Mouse (Mus musculus) midbrain, postnatal 0 days (tissue): ENCODE results near the gene Lcor. TPM values are rescaled to one million over a fixed set of nuclear protein-coding genes. Genes with fewer than 3 reads are reported as not detected.

Experiments used
- ATAC-seq: fragments of 200-750 bp; cut with Nextera tagmentation; 2 replicates; pipeline ENCODE4 v1.8.0; 2017; ENCODE audit warnings: moderate number of reproducible peaks, mild to moderate bottlenecking, moderate TSS enrichment, moderate library complexity; ENCODE audit not compliant: low FRiP score
- DNase-seq: peaks from one replicate; pipeline ENCODE4 v3.0.0-alpha.2; 2015; ENCODE audit warnings: low spot score
- H3K27ac ChIP-seq: fragments of 300-500 bp; sonication (generic); 2 replicates; pipeline ENCODE4 v1.5.1; 2014; ENCODE audit warnings: low read depth, mild to moderate bottlenecking, low read length, mixed read lengths
- H3K27me3 ChIP-seq: fragments of 300-500 bp; sonication (generic); 2 replicates; pipeline ENCODE4 v1.6.1; 2014; ENCODE audit warnings: low read length, control low read depth, mixed read lengths; ENCODE audit not compliant: insufficient read depth
- H3K36me3 ChIP-seq: fragments of 300-500 bp; sonication (generic); 2 replicates; pipeline ENCODE4 v1.6.1; 2014; ENCODE audit warnings: low read length, control low read depth, mixed read lengths; ENCODE audit not compliant: insufficient read depth
- H3K4me1 ChIP-seq: fragments of 300-500 bp; sonication (generic); 2 replicates; pipeline ENCODE4 v1.6.1; 2014; ENCODE audit warnings: mild to moderate bottlenecking, control low read depth, antibody characterized with exemption, low read length, mixed read lengths; ENCODE audit not compliant: insufficient read depth
- H3K4me2 ChIP-seq: fragments of 300-500 bp; sonication (generic); 2 replicates; pipeline ENCODE4 v1.6.1; 2014; ENCODE audit warnings: low read depth, mild to moderate bottlenecking, low read length, mixed read lengths; ENCODE audit not compliant: poor library complexity, severe bottlenecking
- H3K4me3 ChIP-seq: fragments of 300-500 bp; sonication (generic); 2 replicates; pipeline ENCODE4 v1.5.1; 2014; ENCODE audit warnings: low read depth, mild to moderate bottlenecking, low read length, moderate library complexity
- H3K9ac ChIP-seq: fragments of 300-500 bp; sonication (generic); replicated peaks from 2 replicates; pipeline ENCODE4 v1.6.1; 2014; ENCODE audit warnings: mild to moderate bottlenecking, low read length, moderate library complexity, mixed read lengths; ENCODE audit not compliant: poor library complexity, severe bottlenecking
- H3K9me3 ChIP-seq: fragments of 300-500 bp; sonication (generic); 2 replicates; pipeline ENCODE4 v1.6.1; 2016; ENCODE audit warnings: low read length, control low read depth
- CTCF ChIP-seq: IDR thresholded peaks from 2 replicates; pipeline ENCODE4 v1.5.1; 2016; ENCODE audit warnings: antibody characterized with exemption, mild to moderate bottlenecking
- WGBS: fragments of 180-500 bp; shearing (Covaris S2); extraction: QIAGEN DNeasy Blood & Tissue Kit; methylation state at CpG from one replicate; pipeline ENCODE4 v1.1.7; 2014; 5-methylcytosine and 5-hydroxymethylcytosine counted together
- polyA plus RNA-seq: library from polyadenylated mRNA; unstranded; fragments of >200 nt; fragmentation: Nextera tagmentation; extraction: Ambion mirVana; gene quantifications from 2 replicates; pipeline ENCODE4 v1.2.1, GENCODE M21; 2015
- total RNA-seq: library from RNA; depleted of rRNA; stranded (reverse); fragments of >200 nt; gene quantifications from 2 replicates; pipeline ENCODE4 v1.2.3, GENCODE M21; 2014

Lcor gene
- total and polyA plus RNA-seq, 2 experiments from 2014 or later: 13.4 to 15.9 TPM

DNA sequence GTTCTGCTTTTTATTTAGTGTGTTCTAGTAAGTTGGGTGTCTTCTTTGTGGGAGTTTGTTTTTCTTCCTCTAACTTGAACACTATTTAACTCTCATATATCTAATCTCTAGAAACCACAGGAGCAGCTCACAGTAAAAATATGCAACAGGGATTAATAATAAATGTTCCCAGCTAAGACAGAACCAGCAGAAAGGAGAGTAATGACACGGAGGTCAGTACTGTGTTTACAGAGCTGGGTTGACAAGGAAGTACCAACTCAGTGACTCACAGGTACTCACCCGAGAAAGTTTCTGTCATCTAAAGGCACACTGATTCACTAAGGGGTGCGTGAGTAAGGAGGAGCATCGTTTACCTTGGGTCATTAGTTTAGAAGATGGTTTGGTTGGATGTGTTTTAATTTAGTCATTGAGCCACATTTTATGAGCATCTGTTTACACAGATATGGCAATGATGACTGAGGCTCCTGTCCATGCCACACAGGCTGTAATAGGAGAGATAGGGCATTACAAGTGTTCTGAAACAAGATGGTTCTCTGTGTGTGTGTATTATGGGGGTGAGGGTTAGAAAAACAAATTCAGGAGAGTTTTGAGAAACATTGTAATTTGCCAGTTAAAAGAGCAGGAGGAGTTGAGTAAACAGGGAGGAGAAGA, 13.1 kb downstream of the Lcor start:
- Histone ChIP-seq H3K4me2 (no peak overlapping the region), H3K4me3 (no peak overlapping the region), H3K4me1 (no peaks in the 10 kb centered on the region), H3K27me3 (no peaks in the 10 kb centered on the region), H3K9ac (no peak overlapping the region), H3K9me3 (no peaks in the 10 kb centered on the region), H3K27ac (no peak overlapping the region), H3K36me3 (no peaks in the 10 kb centered on the region)
- 77% methylated on average over 4 of the region's 4 CpGs for WGBS
- DNase-seq: no peak
- ATAC-seq: no peak
- no peak for TF ChIP-seq CTCF

- no peak for TF ChIP-seq CTCF
- no peak overlapping the region for H3K4me3 ChIP-seq
- no peak overlapping the region for H3K27ac ChIP-seq
- H3K27me3 ChIP-seq: no peaks in the 10 kb centered on the region
- H3K4me2 ChIP-seq: no peak overlapping the region
- ATAC-seq (no peak), DNase-seq (no peak)
- no peaks in the 10 kb centered on the region for H3K4me1 ChIP-seq
- no peaks in the 10 kb centered on the region for H3K9me3 ChIP-seq
- no peaks in the 10 kb centered on the region for H3K36me3 ChIP-seq
- H3K9ac ChIP-seq: no peak overlapping the region
Measured at GRCm38 (mm10) chr19:41496058-41496457, 13.6 kb downstream of the Lcor start.

GRCm38 (mm10) chr19:41507872-41508271, 25.4 kb downstream of the Lcor start:
- Histone ChIP-seq H3K36me3 (no peaks in the 10 kb centered on the region), H3K27ac (no peak overlapping the region), H3K9me3 (no peaks in the 10 kb centered on the region), H3K4me3 (no peak overlapping the region), H3K9ac (no peak overlapping the region), H3K27me3 (no peaks in the 10 kb centered on the region), H3K4me2 (no peak overlapping the region), H3K4me1 (no peaks in the 10 kb centered on the region)
- no peak for TF ChIP-seq CTCF
- DNase-seq: no peak
- ATAC-seq: no peak
- WGBS: 97% methylated on average over 8 of the region's 8 CpGs

DNA sequence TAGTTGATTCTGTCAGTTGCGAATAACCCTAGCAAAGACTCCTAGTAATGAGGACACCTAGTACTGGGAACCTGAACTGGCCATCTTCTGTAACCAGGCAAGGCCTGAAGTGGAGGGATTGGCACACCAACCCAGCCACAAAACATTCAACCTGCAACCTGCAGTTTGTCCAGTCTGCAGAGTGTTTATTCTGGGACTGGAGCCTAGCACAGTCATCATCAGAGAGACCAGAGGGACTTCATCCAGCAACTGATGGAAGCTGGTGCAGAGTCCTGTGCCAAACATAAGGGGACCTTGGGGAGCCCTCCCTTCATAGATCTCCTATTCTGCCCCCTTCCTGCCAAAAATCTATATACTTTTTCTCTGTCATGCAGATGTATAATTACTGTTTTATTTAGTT, 32.4 kb downstream of the Lcor start:
- H3K9ac ChIP-seq: no peak overlapping the region
- DNase-seq: no peak
- WGBS: 96% methylated on average over 1 of the region's 1 CpGs
- no peaks in the 10 kb centered on the region for H3K4me1 ChIP-seq
- no peaks in the 10 kb centered on the region for H3K36me3 ChIP-seq
- H3K9me3 ChIP-seq: no peaks in the 10 kb centered on the region
- H3K4me3 ChIP-seq: no peak overlapping the region
- no peaks in the 10 kb centered on the region for H3K27me3 ChIP-seq
- no peak for TF ChIP-seq CTCF
- no peak overlapping the region for H3K4me2 ChIP-seq
- no peak overlapping the region for H3K27ac ChIP-seq
- ATAC-seq: no peak

GRCm38 (mm10) chr19:41515549-41515948, 33.1 kb downstream of the Lcor start:
- 89% methylated on average over 1 of the region's 1 CpGs for WGBS
- Histone ChIP-seq H3K9ac (no peak overlapping the region), H3K27ac (no peak overlapping the region), H3K9me3 (no peaks in the 10 kb centered on the region), H3K36me3 (no peaks in the 10 kb centered on the region), H3K27me3 (no peaks in the 10 kb centered on the region), H3K4me3 (no peak overlapping the region), H3K4me2 (no peak overlapping the region), H3K4me1 (no peaks in the 10 kb centered on the region)
- TF ChIP-seq CTCF: no peak
- DNase-seq (no peak), ATAC-seq (no peak)

GRCm38 (mm10) chr19:41517006-41517405, 34.6 kb downstream of the Lcor start:
- Histone ChIP-seq H3K9ac (no peak overlapping the region), H3K9me3 (no peaks in the 10 kb centered on the region), H3K36me3 (no peaks in the 10 kb centered on the region), H3K27me3 (no peaks in the 10 kb centered on the region), H3K27ac (no peak overlapping the region), H3K4me3 (no peak overlapping the region), H3K4me1 (no peaks in the 10 kb centered on the region), H3K4me2 (no peak overlapping the region)
- WGBS: 89% methylated on average over 3 of the region's 3 CpGs
- no peak for TF ChIP-seq CTCF
- ATAC-seq (no peak), DNase-seq (no peak)
